Mouse (Mus musculus) kidney, adult 2 months (tissue): ENCODE results near the gene Atp5f1. TPM values are rescaled to one million over a fixed set of nuclear protein-coding genes. Genes with fewer than 3 reads are reported as not detected.
A peak's percentile ranks its signal among the peaks of the same experiment; 100 is the strongest.

Experiments
- DNase-seq: peaks from one replicate; pipeline ENCODE4 v3.0.0; 2021
- H3K27ac ChIP-seq: fragments of 200-500 bp; 2 replicates; pipeline ENCODE4 v1.5.1; 2012; ENCODE audit warnings: low read depth, low read length, control low read depth, inconsistent platforms; ENCODE audit not compliant: insufficient read depth
- H3K27me3 ChIP-seq: fragments of 200-500 bp; replicated peaks from 2 replicates; pipeline ENCODE4 v1.6.1; 2012; ENCODE audit warnings: mild to moderate bottlenecking, moderate library complexity, low read length, inconsistent platforms; ENCODE audit not compliant: control insufficient read depth, insufficient read depth
- H3K36me3 ChIP-seq: fragments of 200-500 bp; 2 replicates; pipeline ENCODE4 v1.6.1; 2012; ENCODE audit warnings: mild to moderate bottlenecking, moderate library complexity, low read length, inconsistent platforms; ENCODE audit not compliant: control insufficient read depth, insufficient read depth
- H3K4me1 ChIP-seq: fragments of 200-500 bp; 2 replicates; pipeline ENCODE4 v1.6.1; 2011; ENCODE audit warnings: low read length; ENCODE audit not compliant: control insufficient read depth, insufficient read depth
- H3K4me3 ChIP-seq: fragments of 200-500 bp; 2 replicates; pipeline ENCODE4 v1.5.1; 2011; ENCODE audit warnings: mild to moderate bottlenecking, low read depth, low read length, control low read depth; ENCODE audit not compliant: insufficient read depth
- CTCF ChIP-seq: fragments of 200-500 bp; conservative IDR thresholded peaks from 2 replicates; pipeline ENCODE4 v1.5.1; 2011; ENCODE audit warnings: low read depth, mild to moderate bottlenecking, control low read depth, low read length, moderate library complexity, mixed read lengths; ENCODE audit not compliant: insufficient read depth, insufficient read length
- POLR2A ChIP-seq: fragments of 200-500 bp; IDR thresholded peaks from one replicate; pipeline ENCODE4 v1.6.1; 2011; ENCODE audit warnings: low read depth, low read length, control low read depth
- WGBS: fragments of 180-500 bp; shearing (Covaris S2); methylation state at CpG from one replicate; pipeline ENCODE4 v1.1.7; 2018; 5-methylcytosine and 5-hydroxymethylcytosine counted together
- polyA plus RNA-seq: library from polyadenylated mRNA; depleted of rRNA; stranded (reverse); fragments of >200 nt; gene quantifications from 2 replicates; pipeline ENCODE4 v1.2.3, GENCODE M21; 2012; rRNA removed

The Atp5f1 gene
- polyA plus RNA-seq, 1 experiment: 327 TPM

DNA sequence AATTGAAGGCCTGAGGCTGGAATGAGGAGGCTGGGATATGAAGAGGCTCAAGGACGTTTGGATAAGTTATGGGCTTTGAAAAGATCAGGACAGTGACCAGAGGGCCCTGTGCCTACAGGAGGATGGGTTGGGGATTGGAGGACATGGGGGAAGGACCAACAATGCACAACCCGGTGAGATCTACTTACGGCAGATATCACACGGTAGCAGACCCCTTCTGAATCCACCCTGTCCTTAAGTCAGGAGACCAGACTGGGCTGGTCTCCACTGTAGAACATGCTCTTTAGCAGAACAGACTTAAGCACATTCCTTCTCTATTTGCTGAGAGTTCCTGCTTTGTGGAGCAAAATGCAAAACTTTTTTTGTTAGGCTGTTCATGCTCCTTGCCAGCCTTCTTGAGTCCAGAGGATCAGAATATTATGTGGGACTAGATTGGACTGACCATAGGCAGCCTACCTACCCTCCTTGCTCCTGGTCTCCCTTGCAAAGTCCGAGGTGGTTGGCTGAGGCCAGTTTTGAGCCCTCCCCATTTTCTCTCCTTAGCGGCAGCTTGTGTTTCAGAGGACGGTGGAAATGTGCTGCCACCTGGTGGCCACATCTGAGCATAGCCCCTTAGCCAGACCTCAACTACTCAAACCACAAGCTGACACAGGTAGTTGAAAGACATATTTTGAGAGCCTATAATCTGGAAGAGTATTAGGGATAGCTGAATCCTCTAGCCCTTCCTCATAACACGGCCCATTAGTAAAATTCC, 60.3 kb downstream of the Atp5f1 start:
- H3K27ac ChIP-seq: no peak overlapping the region
- WGBS: 40% methylated on average over 8 of the region's 8 CpGs

DNA sequence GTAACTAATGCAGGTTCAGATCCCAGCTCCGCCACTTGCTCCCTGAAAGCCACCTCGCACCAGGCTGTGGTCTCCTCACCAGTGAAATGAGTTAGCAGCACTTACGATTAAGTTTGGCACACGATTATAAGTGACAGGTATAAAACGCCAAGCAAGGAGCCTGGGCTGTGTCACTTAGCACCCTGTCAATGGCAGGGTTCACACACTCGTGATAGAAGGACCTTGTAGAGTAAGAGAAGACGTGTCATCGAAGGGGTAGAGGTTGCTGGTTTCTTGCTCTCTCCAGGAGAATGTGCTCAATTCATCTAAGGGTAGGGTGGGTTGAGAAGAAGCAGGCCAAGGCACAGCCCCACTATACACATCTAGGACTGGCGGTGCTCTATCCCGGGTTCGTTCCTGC, 61.0 kb downstream of the Atp5f1 start:
- WGBS: 95% methylated on average over 11 of the region's 11 CpGs
- no peaks in the 10 kb centered on the region for H3K27me3 ChIP-seq
- no peak for DNase-seq
- no peak for TF ChIP-seq POLR2A
- no peak for TF ChIP-seq CTCF
- no peak overlapping the region for H3K27ac ChIP-seq
- no peaks in the 10 kb centered on the region for H3K36me3 ChIP-seq
- H3K4me3 ChIP-seq: no peak overlapping the region
- H3K4me1 ChIP-seq: peaks cover 5% of the 10 kb centered on the region; the same call in 1 of the 2 replicates

More for the DNA sequence above, 60.3 kb downstream of the Atp5f1 start:
- H3K27me3 ChIP-seq: no peaks in the 10 kb centered on the region
- H3K36me3 ChIP-seq: no peaks in the 10 kb centered on the region
- no peak overlapping the region for H3K4me3 ChIP-seq
- DNase-seq: peak; percentile 89
- H3K4me1 ChIP-seq: peaks cover 4% of the 10 kb centered on the region; the same call in 1 of the 2 replicates
- TF ChIP-seq CTCF (peak; percentile 96), POLR2A (no peak)

DNA sequence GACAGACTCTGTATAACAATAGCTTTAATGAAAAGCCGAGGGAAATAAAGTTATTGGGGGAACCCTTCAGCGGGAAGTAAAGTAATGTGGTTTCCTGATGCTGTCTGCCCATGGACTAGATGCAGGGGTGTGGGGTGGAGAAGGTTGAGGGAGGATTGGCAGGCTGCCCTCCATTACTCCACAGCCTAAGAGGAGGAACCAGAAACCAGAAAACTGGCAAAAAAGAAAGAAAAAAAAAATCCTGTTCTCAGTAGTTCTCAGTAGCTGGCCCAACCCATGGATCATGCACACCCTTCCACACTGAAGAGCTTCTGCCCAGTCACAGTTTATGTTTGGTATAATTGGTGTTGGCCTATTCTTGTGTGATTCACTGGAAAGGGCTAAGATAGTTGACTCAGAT, 61.6 kb downstream of the Atp5f1 start:
- no peaks in the 10 kb centered on the region for H3K27me3 ChIP-seq
- TF ChIP-seq POLR2A: no peak
- no peak for TF ChIP-seq CTCF
- H3K27ac ChIP-seq: no peak overlapping the region
- H3K36me3 ChIP-seq: no peaks in the 10 kb centered on the region
- peaks cover 5% of the 10 kb centered on the region; the same call in 1 of the 2 replicates for H3K4me1 ChIP-seq
- WGBS: 61% methylated on average over 2 of the region's 2 CpGs
- peak; percentile 28 for DNase-seq
- no peak overlapping the region for H3K4me3 ChIP-seq

GRCm38 (mm10) chr3:105896811-105897210, 63.1 kb downstream of the Atp5f1 start:
- Histone ChIP-seq H3K4me1 (peaks cover 5% of the 10 kb centered on the region), H3K36me3 (no peaks in the 10 kb centered on the region), H3K4me3 (no peak overlapping the region), H3K27ac (no peak overlapping the region), H3K27me3 (no peaks in the 10 kb centered on the region)
- 89% methylated on average over 3 of the region's 3 CpGs for WGBS
- TF ChIP-seq CTCF (no peak), POLR2A (no peak)
- no peak for DNase-seq

DNA sequence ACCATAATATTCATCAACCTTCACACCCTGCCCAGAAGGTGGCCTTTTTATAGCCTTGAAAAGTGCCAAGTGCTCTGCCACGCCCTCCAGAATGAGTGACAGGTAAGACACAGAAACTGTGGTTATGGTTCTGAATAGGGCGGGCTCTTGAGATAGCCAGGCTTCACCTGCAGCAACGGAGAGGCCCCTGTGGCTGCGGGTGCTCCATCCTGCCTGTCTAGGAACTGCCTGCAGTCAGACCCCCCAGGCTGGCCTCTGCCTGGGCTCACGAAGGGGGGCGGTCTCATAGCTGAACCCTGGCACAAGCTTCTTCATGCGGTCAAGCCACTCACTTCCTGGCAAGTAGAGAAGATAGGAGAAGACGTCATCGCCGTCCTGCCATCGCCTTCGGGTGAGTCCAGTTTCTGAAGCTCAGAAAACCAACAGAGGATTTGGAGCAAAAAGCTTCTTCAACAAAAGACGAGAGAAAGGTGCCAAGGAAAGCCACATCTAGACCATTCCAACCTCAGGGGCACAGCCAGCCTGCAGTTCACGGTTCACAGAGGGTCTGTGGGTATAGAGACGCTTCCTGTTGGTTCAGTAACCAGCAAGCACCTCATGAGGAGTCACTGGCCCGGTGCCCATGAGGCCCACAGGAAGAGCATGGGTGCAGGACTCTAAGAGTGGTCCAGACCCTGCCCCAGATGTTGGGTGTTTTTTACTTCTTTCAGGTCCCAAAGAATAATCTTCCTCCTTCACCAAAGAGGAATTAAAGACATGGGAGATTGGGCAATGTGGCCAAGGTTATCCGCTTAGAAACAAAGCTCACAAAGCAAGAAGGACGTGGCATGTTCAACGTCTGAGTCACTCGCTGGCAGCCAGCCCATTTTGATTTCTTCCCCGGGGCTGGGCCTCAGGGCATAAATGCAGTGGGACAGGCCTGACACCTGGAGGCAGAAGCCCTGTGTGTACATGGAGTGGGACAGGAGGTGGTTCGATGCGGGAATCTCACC, 65.0 kb downstream of the Atp5f1 start:
- WGBS: 57% methylated on average over 23 of the region's 23 CpGs
- DNase-seq: peak; percentile 90

DNA sequence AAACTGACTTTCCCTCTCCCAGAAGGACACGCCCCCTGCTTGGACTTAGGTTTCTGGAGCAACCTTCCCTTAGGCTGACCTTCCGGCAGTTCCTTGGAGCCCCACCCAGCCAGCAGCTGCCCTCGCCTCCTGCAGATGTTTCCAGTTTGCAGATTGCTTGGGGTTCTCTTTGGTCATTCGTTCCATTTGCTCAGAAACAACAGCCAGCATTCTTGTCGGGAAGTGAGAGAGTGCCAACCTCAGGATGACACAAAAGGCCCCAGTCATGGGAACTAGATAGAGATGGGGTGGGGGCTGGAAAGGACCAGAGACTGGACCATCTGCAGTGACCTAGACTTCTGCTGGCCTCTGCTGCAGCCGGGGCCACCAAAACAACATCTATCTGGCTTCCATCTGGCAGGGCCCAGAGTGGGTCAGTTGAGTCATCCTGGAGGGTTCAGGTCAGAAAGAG, 65.9 kb downstream of the Atp5f1 start:
- Histone ChIP-seq H3K4me1 (peaks cover 5% of the 10 kb centered on the region), H3K27ac (0 out of 2 replicates have a peak overlapping the region, but pooled peaks have one; percentile 2), H3K36me3 (no peaks in the 10 kb centered on the region), H3K4me3 (no peak overlapping the region), H3K27me3 (no peaks in the 10 kb centered on the region)
- TF ChIP-seq POLR2A (no peak), CTCF (no peak)
- 38% methylated on average over 6 of the region's 6 CpGs for WGBS
- DNase-seq: peak; percentile 46

More for the DNA sequence above, 65.0 kb downstream of the Atp5f1 start:
- Histone ChIP-seq H3K36me3 (no peaks in the 10 kb centered on the region), H3K27ac (peak overlapping the region; percentile 41), H3K4me3 (no peak overlapping the region), H3K27me3 (no peaks in the 10 kb centered on the region), H3K4me1 (peaks cover 5% of the 10 kb centered on the region)
- TF ChIP-seq POLR2A: no peak
- peak; percentile 68 for TF ChIP-seq CTCF

Other genes with a start within 250 kb of the Atp5f1 start
- gene Rap1a, start 158.8 kb downstream of the Atp5f1 start, polyA plus RNA-seq: 7.9 and 14.3 TPM in 2 replicates
- 0.19 and 0.20 TPM in 2 replicates for gene Adora3, start 89.2 kb downstream of the Atp5f1 start, polyA plus RNA-seq
- 0.28 TPM in 1 of 2 replicates, not detected in the other for gene Tmigd3, start 89.2 kb downstream of the Atp5f1 start, polyA plus RNA-seq
- gene I830077J02Rik, start 27.4 kb downstream of the Atp5f1 start, polyA plus RNA-seq: 0.57 and 1.4 TPM in 2 replicates
- 28.6 and 36.4 TPM in 2 replicates for gene Wdr77, start 730 bp downstream of the Atp5f1 start, polyA plus RNA-seq
- gene Ovgp1, start 13.6 kb upstream of the Atp5f1 start, polyA plus RNA-seq: 0.69 and 0.72 TPM in 2 replicates
- gene Pifo, start 54.5 kb upstream of the Atp5f1 start, polyA plus RNA-seq: not detected in 2 replicates
- gene Chil5, start 72.7 kb upstream of the Atp5f1 start, polyA plus RNA-seq: 0.08 TPM in 1 of 2 replicates, not detected in the other
- gene Chia1, start 153.1 kb upstream of the Atp5f1 start, polyA plus RNA-seq: 0.11 TPM in 2 replicates
- 0.14 and 0.16 TPM in 2 replicates for gene Chil3, start 207.5 kb upstream of the Atp5f1 start, polyA plus RNA-seq